Mouse (Mus musculus) adrenal gland, postnatal 25 days (tissue): ENCODE measurements around the gene Lrp11. TPM values are rescaled to one million over a fixed set of nuclear protein-coding genes. Genes with fewer than 3 reads are reported as not detected.
"Not testable (repeated sequence)": the region's sequence is repeated elsewhere in the genome, so short reads cannot be mapped to it uniquely, and the experiment has no call there.

ENCODE experiments used
- DNase-seq: peaks from one replicate; pipeline ENCODE4 v3.0.0; 2021; ENCODE audit warnings: mixed read lengths
- long read RNA-seq: library from polyadenylated mRNA; stranded (forward); transcript quantifications from one replicate; pipeline ENCODE4 v2.0.0, GENCODE M21; 2021
- total RNA-seq: library from RNA; stranded (reverse); gene quantifications from 2 replicates; pipeline ENCODE4 v1.2.3, GENCODE M21; 2021

Gene Lrp11
- 16.6 and 19.9 TPM in 2 replicates for total RNA-seq
- long read RNA-seq, transcript Lrp11-201 (7 exons, 3,386 nt): major isoform, 43 of 50 reads
- long read RNA-seq, partial matches to known transcripts: 1 of 50 reads
- long read RNA-seq, other reads (novel, unspliced or antisense): 6 of 50 reads

GRCm38 (mm10) chr10:7589592-7590233 is at the start of gene Lrp11:
TSS of gene Lrp11 (plus strand) at chr10:7589800.
- DNase-seq: peak; percentile 95

- peak; percentile 21 for DNase-seq
Observed at GRCm38 (mm10) chr10:7578002-7578401, 11.6 kb upstream of the Lrp11 start.

GRCm38 (mm10) chr10:7581401-7581800 is 8.2 kb upstream of the Lrp11 start:
- no peak for DNase-seq

GRCm38 (mm10) chr10:7582157-7582890 is 7.3 kb upstream of the Lrp11 start:
- DNase-seq: no peak

GRCm38 (mm10) chr10:7582891-7583557 is 6.6 kb upstream of the Lrp11 start:
- DNase-seq: no peak

GRCm38 (mm10) chr10:7586771-7587170 is 2.8 kb upstream of the Lrp11 start:
- DNase-seq: no peak

GRCm38 (mm10) chr10:7590234-7590689 is 662 bp downstream of the Lrp11 start:
- DNase-seq: no peak

GRCm38 (mm10) chr10:7590792-7591191 is 1.2 kb downstream of the Lrp11 start:
- DNase-seq: no peak

- no peak for DNase-seq
Observed at GRCm38 (mm10) chr10:7594797-7595196, 5.2 kb downstream of the Lrp11 start.

- DNase-seq: no peak
Observed at GRCm38 (mm10) chr10:7596251-7596650, 6.7 kb downstream of the Lrp11 start.

- DNase-seq: no peak
Observed at GRCm38 (mm10) chr10:7598177-7598576, 8.6 kb downstream of the Lrp11 start.

GRCm38 (mm10) chr10:7600647-7601046 is 11.0 kb downstream of the Lrp11 start:
- peak; percentile 78 for DNase-seq

GRCm38 (mm10) chr10:7605168-7605567 is 15.6 kb downstream of the Lrp11 start:
- DNase-seq: no peak

GRCm38 (mm10) chr10:7606437-7606836 is 16.8 kb downstream of the Lrp11 start:
- no peak for DNase-seq

- DNase-seq: no peak
Observed at GRCm38 (mm10) chr10:7608611-7609010, 19.0 kb downstream of the Lrp11 start.

- no peak for DNase-seq
Observed at GRCm38 (mm10) chr10:7611647-7612046, 22.0 kb downstream of the Lrp11 start.

GRCm38 (mm10) chr10:7612210-7612609 is 22.6 kb downstream of the Lrp11 start:
- DNase-seq: not testable (repeated sequence)

- no peak for DNase-seq
Observed at GRCm38 (mm10) chr10:7614834-7615233, 25.2 kb downstream of the Lrp11 start.

GRCm38 (mm10) chr10:7617146-7617545 is 27.5 kb downstream of the Lrp11 start:
- not testable (repeated sequence) for DNase-seq

- not testable (repeated sequence) for DNase-seq
Observed at GRCm38 (mm10) chr10:7617556-7617955, 28.0 kb downstream of the Lrp11 start.

GRCm38 (mm10) chr10:7619821-7620241 is 30.2 kb downstream of the Lrp11 start:
- no peak for DNase-seq

GRCm38 (mm10) chr10:7620723-7621122 is 31.1 kb downstream of the Lrp11 start:
- no peak for DNase-seq

- no peak for DNase-seq
Observed at GRCm38 (mm10) chr10:7622378-7622777, 32.8 kb downstream of the Lrp11 start.
